Mouse (Mus musculus): Measurements from ENCODE around the gene Dtx1.

Gene Dtx1

DNA sequence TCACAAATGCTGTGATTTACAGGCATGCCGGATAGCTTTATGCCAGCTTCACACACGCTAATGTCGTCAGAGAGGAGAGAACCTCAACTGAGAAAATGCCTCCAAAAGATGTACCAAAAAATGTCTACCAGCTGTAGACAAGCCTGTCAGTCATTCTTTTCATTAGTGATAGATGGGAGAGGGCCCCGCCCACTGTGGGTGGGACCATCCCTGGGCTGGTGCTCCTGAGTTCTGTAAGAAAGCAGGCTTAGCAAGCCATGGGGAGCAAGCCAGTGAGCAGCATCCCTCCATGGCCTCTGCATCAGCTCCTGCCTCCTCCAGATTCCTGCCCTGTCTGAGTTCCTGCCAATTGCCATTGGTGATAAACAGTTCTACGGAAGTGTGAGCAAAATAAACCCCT, 76.1 kb downstream of the Dtx1 start:
- no peak for DNase-seq (ENCODE audit: low spot score)

- no peak for DNase-seq (ENCODE audit: low spot score)
Observed at GRCm38 (mm10) chr5:120634860-120635259, 76.9 kb downstream of the Dtx1 start.

DNA sequence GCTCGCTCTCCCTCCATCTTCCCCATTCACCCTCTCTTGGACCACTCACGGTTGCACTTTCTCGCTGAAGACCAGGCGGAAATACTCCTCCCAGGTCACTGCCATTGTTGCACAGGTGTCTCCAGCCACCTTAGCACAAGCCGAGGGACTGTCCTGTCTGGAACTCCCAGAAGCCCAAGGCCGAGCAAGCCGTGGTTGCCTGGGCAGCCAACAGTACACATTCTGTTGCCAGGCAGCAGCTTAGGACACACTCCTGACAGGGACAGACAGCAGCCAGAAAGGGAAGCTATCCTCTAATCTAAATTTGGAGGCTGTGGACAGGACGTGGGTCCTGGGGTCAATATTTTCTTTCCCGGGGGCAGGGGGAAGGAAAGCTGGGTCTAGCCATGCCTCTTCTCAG, 77.6 kb downstream of the Dtx1 start, which contains the start of gene Cfap73:
TSS of gene Cfap73 (minus strand) at position 105 of the 400 bp plus-strand sequence.
- no peak for DNase-seq (ENCODE audit: low spot score)

DNA sequence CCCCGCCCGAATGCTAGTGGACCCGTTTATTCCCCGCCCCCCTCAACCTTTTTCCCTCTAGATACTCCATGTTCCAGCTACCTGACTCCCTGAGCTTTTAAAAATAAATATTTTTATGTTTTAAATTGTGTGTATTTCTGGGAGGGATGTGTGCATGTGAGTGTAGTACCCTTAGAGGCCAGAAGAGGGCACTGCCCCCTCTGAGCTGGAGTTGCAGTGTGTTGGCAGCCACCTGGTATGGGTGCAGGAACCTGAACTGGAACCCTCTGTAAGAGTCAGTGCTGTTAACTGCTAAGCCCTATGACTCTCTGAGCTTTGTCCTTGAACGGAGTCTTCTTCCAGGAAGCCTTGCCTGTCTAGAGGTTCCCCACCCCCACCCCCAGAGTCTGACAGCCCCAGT, 79.8 kb downstream of the Dtx1 start:
- no peak for DNase-seq (ENCODE audit: low spot score)

DNA sequence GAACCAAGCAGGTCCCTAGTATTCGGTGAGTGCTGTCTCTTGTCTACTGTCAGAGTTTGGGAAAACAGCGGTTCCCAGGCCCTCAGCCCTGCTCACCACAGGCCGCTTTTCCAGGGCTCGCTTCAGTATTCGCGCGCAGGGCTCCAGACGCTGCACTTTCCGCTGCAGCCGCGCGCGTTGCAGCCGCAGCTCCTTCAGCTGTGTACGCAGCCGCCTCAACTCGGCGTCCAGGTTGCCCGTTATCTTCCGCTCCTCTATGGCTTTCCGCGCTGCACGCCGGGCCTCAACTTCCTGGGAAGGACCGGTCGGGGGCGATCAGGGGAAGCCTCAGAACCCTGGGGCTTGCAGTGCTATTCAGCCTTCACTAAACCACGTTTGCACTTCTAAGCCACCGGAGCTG, 80.6 kb downstream of the Dtx1 start:
- DNase-seq (ENCODE audit: low spot score), result no peak

All from testis, postnatal 10 days (tissue).